Mouse (Mus musculus): Measurements from ENCODE around the gene Hesx1. TPM values are rescaled to one million over a fixed set of nuclear protein-coding genes. Genes with fewer than 3 reads are reported as not detected.

Gene Hesx1
- polyA plus RNA-seq, 1 experiment from 2014 or later = 1.3 TPM

GRCm38 (mm10) chr14:27050043-27050442 is 55.8 kb downstream of the Hesx1 start:
- H3K4me1 ChIP-seq = peaks cover 87% of the 10 kb centered on the region
- WGBS = 24% methylated on average over 9 of the region's 9 CpGs
- peaks cover 4% of the 10 kb centered on the region; the same call in 1 of the 2 replicates for H3K27me3 ChIP-seq (ENCODE audit: poor library complexity, severe bottlenecking)
- no peaks in the 10 kb centered on the region for H3K9me3 ChIP-seq
- peak overlapping the region; percentile 88 for H3K27ac ChIP-seq
- no peak for DNase-seq (ENCODE audit: extremely low spot score, low spot score)
- peaks cover 9% of the 10 kb centered on the region for H3K36me3 ChIP-seq (replicated peaks)
- H3K4me3 ChIP-seq = peak overlapping the region; percentile 26; the same call in 1 of the 2 replicates

GRCm38 (mm10) chr14:27050560-27051510 is 56.6 kb downstream of the Hesx1 start:
- Histone ChIP-seq H3K4me3 (peak overlapping the region; percentile 26), H3K9me3 (no peaks in the 10 kb centered on the region), H3K36me3 (replicated peaks) (peaks cover 9% of the 10 kb centered on the region), H3K27ac (peak overlapping the region; percentile 88), H3K27me3 (ENCODE audit: poor library complexity, severe bottlenecking) (peaks cover 4% of the 10 kb centered on the region; the same call in 1 of the 2 replicates), H3K4me1 (peaks cover 83% of the 10 kb centered on the region)
- peak; percentile 76 for DNase-seq (ENCODE audit: extremely low spot score, low spot score)
- 20% methylated on average over 18 of the region's 18 CpGs for WGBS

GRCm38 (mm10) chr14:27051511-27051895 is 57.3 kb downstream of the Hesx1 start:
- Histone ChIP-seq H3K9me3 (no peaks in the 10 kb centered on the region), H3K4me1 (peaks cover 83% of the 10 kb centered on the region), H3K4me3 (peak overlapping the region; percentile 26), H3K27ac (peak overlapping the region; percentile 88), H3K36me3 (replicated peaks) (peaks cover 9% of the 10 kb centered on the region), H3K27me3 (ENCODE audit: poor library complexity, severe bottlenecking) (peaks cover 4% of the 10 kb centered on the region; the same call in 1 of the 2 replicates)
- no peak for DNase-seq (ENCODE audit: extremely low spot score, low spot score)
- 36% methylated on average over 5 of the region's 5 CpGs for WGBS

Other genes starting within 250 kb of the Hesx1 start
- gene Asb14, start 99.9 kb upstream of the Hesx1 start, polyA plus RNA-seq (2016; fragmentation: Nextera tagmentation; extraction: Ambion mirVana) = 0.23 TPM in 1 of 2 replicates, not detected in the other
- 31.1 and 33.8 TPM in 2 replicates for gene Appl1, start 23.2 kb upstream of the Hesx1 start, polyA plus RNA-seq (2016; fragmentation: Nextera tagmentation; extraction: Ambion mirVana)
- 7.4 and 9.6 TPM in 2 replicates for gene Il17rd, start 44.5 kb downstream of the Hesx1 start, polyA plus RNA-seq (2016; fragmentation: Nextera tagmentation; extraction: Ambion mirVana)
- gene Arhgef3, start 120.5 kb downstream of the Hesx1 start, polyA plus RNA-seq (2016; fragmentation: Nextera tagmentation; extraction: Ambion mirVana) = 1.6 and 2.4 TPM in 2 replicates